Mouse (Mus musculus) left cerebral cortex, postnatal 10 days (tissue): ENCODE data around the gene Mmd2. TPM values are rescaled to one million over a fixed set of nuclear protein-coding genes. Genes with fewer than 3 reads are reported as not detected.

Experiments
- total RNA-seq, 2 experiments: library from RNA; stranded (reverse); gene quantifications; 2 replicates each; pipeline ENCODE4 v1.2.3; 2021

The Mmd2 gene
- total RNA-seq, 2 experiments from 2014 or later = 119 to 123 TPM

Other genes starting within 250 kb of the Mmd2 start
- gene Foxk1, start 207.3 kb downstream of the Mmd2 start, total RNA-seq = 10 to 100 TPM; 38.2 to 40.0 TPM
- gene Ap5z1, start 144.9 kb downstream of the Mmd2 start, total RNA-seq = 10 to 100 TPM; 17.5 to 22.3 TPM
- gene Papolb, start 78.7 kb downstream of the Mmd2 start, total RNA-seq = under 1 TPM; 0.87 to 0.88 TPM
- gene Radil, start 57.7 kb downstream of the Mmd2 start, total RNA-seq = 10 to 100 TPM; 19.9 to 20.9 TPM
- gene Wipi2, start 18.9 kb upstream of the Mmd2 start, total RNA-seq = 10 to 100 TPM; 79.9 to 87.7 TPM
- gene Slc29a4, start 83.7 kb upstream of the Mmd2 start, total RNA-seq = 10 to 100 TPM; 64.9 to 77.5 TPM
- 100 to 1,000 TPM; 166 to 177 TPM for gene Tnrc18, start 208.9 kb upstream of the Mmd2 start, total RNA-seq